Mouse (Mus musculus) embryonic facial prominence, embryonic 12.5 days (tissue): ENCODE results near the gene Commd9. TPM values are rescaled to one million over a fixed set of nuclear protein-coding genes. Genes with fewer than 3 reads are reported as not detected.

Source experiments
- ATAC-seq: fragments of 200-750 bp; cut with Nextera tagmentation; 2 replicates; pipeline ENCODE4 v1.8.0; 2017; ENCODE audit not compliant: insufficient number of reproducible peaks, insufficient read depth, low FRiP score, low TSS enrichment
- H3K27ac ChIP-seq: fragments of 300-500 bp; sonication (generic); 2 replicates; pipeline ENCODE4 v1.5.1; 2016; ENCODE audit warnings: mild to moderate bottlenecking
- H3K27me3 ChIP-seq: fragments of 300-500 bp; sonication (generic); 2 replicates; pipeline ENCODE4 v1.6.1; 2016; ENCODE audit warnings: mild to moderate bottlenecking, moderate library complexity
- H3K36me3 ChIP-seq: fragments of 300-500 bp; sonication (generic); 2 replicates; pipeline ENCODE4 v1.6.1; 2016; ENCODE audit warnings: mild to moderate bottlenecking
- H3K4me1 ChIP-seq: fragments of 300-500 bp; sonication (generic); 2 replicates; pipeline ENCODE4 v1.6.1; 2016
- H3K4me2 ChIP-seq: fragments of 300-500 bp; sonication (generic); replicated peaks from 2 replicates; pipeline ENCODE4 v1.6.1; 2016; ENCODE audit warnings: mild to moderate bottlenecking, moderate library complexity
- H3K4me3 ChIP-seq: fragments of 300-500 bp; sonication (generic); 2 replicates; pipeline ENCODE4 v1.5.1; 2016; ENCODE audit warnings: mild to moderate bottlenecking
- H3K9ac ChIP-seq: fragments of 300-500 bp; sonication (generic); 2 replicates; pipeline ENCODE4 v1.6.1; 2016; ENCODE audit warnings: mild to moderate bottlenecking, moderate library complexity
- H3K9me3 ChIP-seq: fragments of 300-500 bp; sonication (generic); 2 replicates; pipeline ENCODE4 v1.6.1; 2016; ENCODE audit warnings: mild to moderate bottlenecking, moderate library complexity
- WGBS: fragments of 180-500 bp; shearing (Covaris S2); methylation state at CpG from one replicate; pipeline ENCODE4 v1.1.7; 2016; 5-methylcytosine and 5-hydroxymethylcytosine counted together
- polyA plus RNA-seq: library from polyadenylated mRNA; unstranded; fragments of >200 nt; fragmentation: Nextera tagmentation; extraction: Ambion mirVana; gene quantifications from 2 replicates; pipeline ENCODE4 v1.2.1, GENCODE M21; 2016

Commd9 gene
- 62.8 and 65.3 TPM in 2 replicates for polyA plus RNA-seq

GRCm38 (mm10) chr2:101885768-101886438 is at the start of gene Commd9:
Gene Commd9, plus strand, starts transcription at chr2:101886247.
- Histone ChIP-seq H3K27me3 (0 out of 2 replicates have a peak, but pooled peaks cover 3% of the 10 kb centered on the region), H3K36me3 (no peaks in the 10 kb centered on the region), H3K9me3 (no peaks in the 10 kb centered on the region), H3K4me3 (peak within 1 kb of the TSS; percentile 61), H3K27ac (no peak within 1 kb of the TSS), H3K4me2 (peak within 1 kb of the TSS; percentile 56), H3K4me1 (peaks cover 4% of the 10 kb centered on the region), H3K9ac (peak within 1 kb of the TSS; percentile 59)
- ATAC-seq = peak; percentile 93
- 12% methylated on average over 22 of the region's 22 CpGs for WGBS

- WGBS = 83% methylated on average over 7 of the region's 7 CpGs
- Histone ChIP-seq H3K4me3 (no peak overlapping the region), H3K27ac (no peak overlapping the region), H3K4me2 (no peak overlapping the region), H3K27me3 (no peaks in the 10 kb centered on the region), H3K9ac (no peak overlapping the region), H3K4me1 (no peaks in the 10 kb centered on the region), H3K36me3 (no peaks in the 10 kb centered on the region), H3K9me3 (no peaks in the 10 kb centered on the region)
- no peak for ATAC-seq
These were observed 43.3 kb upstream of the Commd9 start for GRCm38 (mm10) chr2:101842756-101843155.

- H3K27me3 ChIP-seq = no peaks in the 10 kb centered on the region
- no peak for ATAC-seq
- WGBS = 72% methylated on average over 7 of the region's 7 CpGs
These were observed 31.3 kb upstream of the Commd9 start for GRCm38 (mm10) chr2:101854792-101855191.

GRCm38 (mm10) chr2:101856174-101856573 is 29.9 kb upstream of the Commd9 start:
- no peak for ATAC-seq
- Histone ChIP-seq H3K27me3 (no peaks in the 10 kb centered on the region), H3K27ac (no peak overlapping the region), H3K9ac (no peak overlapping the region), H3K4me2 (no peak overlapping the region), H3K4me3 (no peak overlapping the region), H3K4me1 (peaks cover 2% of the 10 kb centered on the region; the same call in 1 of the 2 replicates), H3K36me3 (no peaks in the 10 kb centered on the region), H3K9me3 (no peaks in the 10 kb centered on the region)
- WGBS = 52% methylated on average over 9 of the region's 9 CpGs

More at GRCm38 (mm10) chr2:101854792-101855191, 31.3 kb upstream of the Commd9 start:
- Histone ChIP-seq H3K36me3 (no peaks in the 10 kb centered on the region), H3K9me3 (no peaks in the 10 kb centered on the region), H3K4me2 (no peak overlapping the region), H3K27ac (no peak overlapping the region), H3K9ac (no peak overlapping the region), H3K4me1 (peaks cover 2% of the 10 kb centered on the region; the same call in 1 of the 2 replicates), H3K4me3 (no peak overlapping the region)

GRCm38 (mm10) chr2:101860920-101861485 is 25.0 kb upstream of the Commd9 start:
- peaks cover 14% of the 10 kb centered on the region; the same call in 1 of the 2 replicates for H3K4me1 ChIP-seq
- H3K27me3 ChIP-seq = no peaks in the 10 kb centered on the region
- no peak overlapping the region for H3K9ac ChIP-seq
- no peak overlapping the region for H3K4me3 ChIP-seq
- no peak for ATAC-seq
- no peak overlapping the region for H3K4me2 ChIP-seq
- H3K9me3 ChIP-seq = no peaks in the 10 kb centered on the region
- H3K27ac ChIP-seq = no peak overlapping the region
- H3K36me3 ChIP-seq = no peaks in the 10 kb centered on the region
- WGBS = 78% methylated on average over 3 of the region's 3 CpGs

- WGBS = 54% methylated on average over 15 of the region's 15 CpGs
- Histone ChIP-seq H3K4me2 (no peak overlapping the region), H3K4me1 (peaks cover 14% of the 10 kb centered on the region; the same call in 1 of the 2 replicates), H3K27me3 (no peaks in the 10 kb centered on the region), H3K36me3 (no peaks in the 10 kb centered on the region), H3K4me3 (no peak overlapping the region), H3K27ac (no peak overlapping the region), H3K9ac (no peak overlapping the region), H3K9me3 (no peaks in the 10 kb centered on the region)
- ATAC-seq = no peak
These were observed 23.6 kb upstream of the Commd9 start for GRCm38 (mm10) chr2:101862219-101863123.

- Histone ChIP-seq H3K9ac (no peak overlapping the region), H3K36me3 (no peaks in the 10 kb centered on the region), H3K9me3 (no peaks in the 10 kb centered on the region), H3K4me1 (no peaks in the 10 kb centered on the region), H3K4me3 (no peak overlapping the region), H3K4me2 (no peak overlapping the region), H3K27ac (no peak overlapping the region), H3K27me3 (0 out of 2 replicates have a peak, but pooled peaks cover 2% of the 10 kb centered on the region)
- no peak for ATAC-seq
- WGBS = 92% methylated on average over 4 of the region's 4 CpGs
These were observed 17.4 kb upstream of the Commd9 start for GRCm38 (mm10) chr2:101868683-101869082.

- Histone ChIP-seq H3K9ac (no peak overlapping the region), H3K9me3 (no peaks in the 10 kb centered on the region), H3K27me3 (0 out of 2 replicates have a peak, but pooled peaks cover 2% of the 10 kb centered on the region), H3K4me3 (no peak overlapping the region), H3K27ac (no peak overlapping the region), H3K4me1 (no peaks in the 10 kb centered on the region), H3K36me3 (no peaks in the 10 kb centered on the region), H3K4me2 (peak overlapping the region; percentile 35)
- ATAC-seq = no peak
- 27% methylated on average over 14 of the region's 14 CpGs for WGBS
These were observed 14.9 kb upstream of the Commd9 start for GRCm38 (mm10) chr2:101871179-101871578.

- Histone ChIP-seq H3K27ac (no peak overlapping the region), H3K27me3 (peaks cover 13% of the 10 kb centered on the region; the same call in 1 of the 2 replicates), H3K9ac (no peak overlapping the region), H3K36me3 (no peaks in the 10 kb centered on the region), H3K4me1 (peaks cover under 1% of the 10 kb centered on the region; the same call in 1 of the 2 replicates), H3K9me3 (no peaks in the 10 kb centered on the region), H3K4me2 (no peak overlapping the region), H3K4me3 (no peak overlapping the region)
- no peak for ATAC-seq
- WGBS = 86% methylated on average over 9 of the region's 9 CpGs
These were observed 4.4 kb upstream of the Commd9 start for GRCm38 (mm10) chr2:101881471-101882162.

- H3K9me3 ChIP-seq = no peaks in the 10 kb centered on the region
- no peak within 1 kb of the TSS for H3K27ac ChIP-seq
- H3K27me3 ChIP-seq = peaks cover 13% of the 10 kb centered on the region; the same call in 1 of the 2 replicates
- no peak within 1 kb of the TSS for H3K4me3 ChIP-seq
- no peak for ATAC-seq
- H3K4me2 ChIP-seq = no peak within 1 kb of the TSS
- H3K9ac ChIP-seq = no peak within 1 kb of the TSS
- H3K36me3 ChIP-seq = no peaks in the 10 kb centered on the region
- 52% methylated on average over 3 of the region's 3 CpGs for WGBS
- H3K4me1 ChIP-seq = peaks cover 4% of the 10 kb centered on the region
These were observed 3.0 kb upstream of the Commd9 start, which contains the start of gene Prr5l for GRCm38 (mm10) chr2:101882998-101883397. Gene Prr5l, minus strand, starts transcription at chr2:101883027.

- Histone ChIP-seq H3K4me2 (no peak overlapping the region), H3K4me1 (peaks cover 4% of the 10 kb centered on the region), H3K27ac (no peak overlapping the region), H3K9ac (no peak overlapping the region), H3K4me3 (no peak overlapping the region), H3K9me3 (no peaks in the 10 kb centered on the region), H3K27me3 (peaks cover 13% of the 10 kb centered on the region; the same call in 1 of the 2 replicates), H3K36me3 (no peaks in the 10 kb centered on the region)
- 88% methylated on average over 2 of the region's 2 CpGs for WGBS
- ATAC-seq = no peak
These were observed 1.8 kb upstream of the Commd9 start for GRCm38 (mm10) chr2:101884286-101884685.
